Mouse (Mus musculus): ENCODE results near the gene Agbl3. TPM values are rescaled to one million over a fixed set of nuclear protein-coding genes. Genes with fewer than 3 reads are reported as not detected.

Gene Agbl3
- polyA plus RNA-seq, 1 experiment from 2014 or later, result 17.1 TPM

GRCm38 (mm10) chr6:34865711-34866593 lies 85.7 kb downstream of the Agbl3 start:
- H3K9me3 ChIP-seq (replicated peaks; ENCODE audit: low read length), result no peaks in the 10 kb centered on the region
- H3K4me3 ChIP-seq (replicated peaks; ENCODE audit: low read depth, low read length), result no peak overlapping the region
- ATAC-seq (replicated peaks; ENCODE audit: low FRiP score, low read depth) (peak; percentile 41; the same call in 1 of the 2 replicates), DNase-seq (ENCODE audit: low spot score) (peak; percentile 62)
- H3K36me3 ChIP-seq (ENCODE audit: insufficient read depth, low read length), result no peaks in the 10 kb centered on the region
- no peak for TF ChIP-seq CTCF (IDR thresholded peaks at IDR 0.05; ENCODE audit: low read depth)
- no peaks in the 10 kb centered on the region for H3K27me3 ChIP-seq (ENCODE audit: insufficient read depth, low read length)
- H3K4me2 ChIP-seq (ENCODE audit: low read length), result no peak overlapping the region
- peak overlapping the region; percentile 75 for H3K27ac ChIP-seq
- 47% methylated on average over 7 of the region's 7 CpGs for WGBS
- H3K9ac ChIP-seq (ENCODE audit: low read depth, low read length), result no peak overlapping the region
- peaks cover 15% of the 10 kb centered on the region for H3K4me1 ChIP-seq (replicated peaks; ENCODE audit: insufficient read depth, low read length)

GRCm38 (mm10) chr6:34866786-34867185 lies 86.6 kb downstream of the Agbl3 start:
- no peaks in the 10 kb centered on the region for H3K36me3 ChIP-seq (ENCODE audit: insufficient read depth, low read length)
- 71% methylated on average over 8 of the region's 8 CpGs for WGBS
- no peak overlapping the region for H3K4me2 ChIP-seq (ENCODE audit: low read length)
- H3K4me3 ChIP-seq (replicated peaks; ENCODE audit: low read depth, low read length), result no peak overlapping the region
- H3K27ac ChIP-seq, result no peak overlapping the region
- ATAC-seq (replicated peaks; ENCODE audit: low FRiP score, low read depth) (no peak), DNase-seq (ENCODE audit: low spot score) (no peak)
- peaks cover 15% of the 10 kb centered on the region for H3K4me1 ChIP-seq (replicated peaks; ENCODE audit: insufficient read depth, low read length)
- H3K27me3 ChIP-seq (ENCODE audit: insufficient read depth, low read length), result no peaks in the 10 kb centered on the region
- no peak overlapping the region for H3K9ac ChIP-seq (ENCODE audit: low read depth, low read length)
- no peak for TF ChIP-seq CTCF (IDR thresholded peaks at IDR 0.05; ENCODE audit: low read depth)
- no peaks in the 10 kb centered on the region for H3K9me3 ChIP-seq (replicated peaks; ENCODE audit: low read length)

- peaks cover 15% of the 10 kb centered on the region for H3K4me1 ChIP-seq (replicated peaks; ENCODE audit: insufficient read depth, low read length)
- no peak for DNase-seq (ENCODE audit: low spot score)
- 73% methylated on average over 16 of the region's 16 CpGs for WGBS
- H3K4me3 ChIP-seq (replicated peaks; ENCODE audit: low read depth, low read length), result no peak overlapping the region
- H3K9me3 ChIP-seq (replicated peaks; ENCODE audit: low read length), result no peaks in the 10 kb centered on the region
- no peaks in the 10 kb centered on the region for H3K36me3 ChIP-seq (ENCODE audit: insufficient read depth, low read length)
- no peak overlapping the region for H3K9ac ChIP-seq (ENCODE audit: low read depth, low read length)
- TF ChIP-seq CTCF (IDR thresholded peaks at IDR 0.05; ENCODE audit: low read depth), result no peak
- no peaks in the 10 kb centered on the region for H3K27me3 ChIP-seq (ENCODE audit: insufficient read depth, low read length)
- H3K4me2 ChIP-seq (ENCODE audit: low read length), result no peak overlapping the region
- H3K27ac ChIP-seq, result no peak overlapping the region
- no peak for ATAC-seq (replicated peaks; ENCODE audit: low FRiP score, low read depth)
Measured at GRCm38 (mm10) chr6:34867301-34867994, 87.2 kb downstream of the Agbl3 start.

- no peaks in the 10 kb centered on the region for H3K27me3 ChIP-seq (ENCODE audit: insufficient read depth, low read length)
- no peak overlapping the region for H3K27ac ChIP-seq
- H3K4me3 ChIP-seq (replicated peaks; ENCODE audit: low read depth, low read length), result no peak overlapping the region
- H3K9ac ChIP-seq (ENCODE audit: low read depth, low read length), result no peak overlapping the region
- H3K4me1 ChIP-seq (replicated peaks; ENCODE audit: insufficient read depth, low read length), result peaks cover 11% of the 10 kb centered on the region
- DNase-seq (ENCODE audit: low spot score) (no peak), ATAC-seq (replicated peaks; ENCODE audit: low FRiP score, low read depth) (no peak)
- H3K4me2 ChIP-seq (ENCODE audit: low read length), result no peak overlapping the region
- 74% methylated on average over 9 of the region's 10 CpGs for WGBS
- no peak for TF ChIP-seq CTCF (IDR thresholded peaks at IDR 0.05; ENCODE audit: low read depth)
- H3K9me3 ChIP-seq (replicated peaks; ENCODE audit: low read length), result no peaks in the 10 kb centered on the region
- H3K36me3 ChIP-seq (ENCODE audit: insufficient read depth, low read length), result no peaks in the 10 kb centered on the region
Measured at GRCm38 (mm10) chr6:34867995-34868350, 87.7 kb downstream of the Agbl3 start.

GRCm38 (mm10) chr6:34868507-34869217 lies 88.4 kb downstream of the Agbl3 start:
- TF ChIP-seq CTCF (IDR thresholded peaks at IDR 0.05; ENCODE audit: low read depth), result no peak
- peaks cover 7% of the 10 kb centered on the region for H3K4me1 ChIP-seq (replicated peaks; ENCODE audit: insufficient read depth, low read length)
- WGBS, result 73% methylated on average over 20 of the region's 20 CpGs
- peak overlapping the region; percentile 10; the same call in 1 of the 2 replicates for H3K27ac ChIP-seq
- H3K4me2 ChIP-seq (ENCODE audit: low read length), result no peak overlapping the region
- DNase-seq (ENCODE audit: low spot score) (no peak), ATAC-seq (replicated peaks; ENCODE audit: low FRiP score, low read depth) (no peak)
- H3K9me3 ChIP-seq (replicated peaks; ENCODE audit: low read length), result no peaks in the 10 kb centered on the region
- no peaks in the 10 kb centered on the region for H3K36me3 ChIP-seq (ENCODE audit: insufficient read depth, low read length)
- no peak overlapping the region for H3K4me3 ChIP-seq (replicated peaks; ENCODE audit: low read depth, low read length)
- no peaks in the 10 kb centered on the region for H3K27me3 ChIP-seq (ENCODE audit: insufficient read depth, low read length)
- H3K9ac ChIP-seq (ENCODE audit: low read depth, low read length), result no peak overlapping the region

All from kidney, postnatal 0 days (tissue).